Mouse (Mus musculus) spleen, postnatal 36 days (tissue): ENCODE results near the gene Adgrf3.
A peak's percentile ranks its signal among the peaks of the same experiment; 100 is the strongest.

Experiments used
- DNase-seq, 2 experiments: peaks; one replicate each; pipeline ENCODE4 v3.0.0; 2022; ENCODE audit warnings: low spot score in 2 of 2, mixed read lengths in 1 of 2

The Adgrf3 gene

GRCm38 (mm10) chr5:30202221-30202620, 3.3 kb downstream of the Adgrf3 start:
- DNase-seq: no peak

- DNase-seq: no peak
Observed at GRCm38 (mm10) chr5:30201521-30201920, 4.0 kb downstream of the Adgrf3 start.

GRCm38 (mm10) chr5:30198257-30198656, 7.3 kb downstream of the Adgrf3 start:
- DNase-seq: no peak

GRCm38 (mm10) chr5:30195340-30195739, 10.2 kb downstream of the Adgrf3 start:
- no peak for DNase-seq

GRCm38 (mm10) chr5:30192452-30192851, 13.1 kb downstream of the Adgrf3 start:
- no peak for DNase-seq

- DNase-seq: no peak
Observed at GRCm38 (mm10) chr5:30187687-30188485, 17.6 kb downstream of the Adgrf3 start.

GRCm38 (mm10) chr5:30175811-30176210, 29.7 kb downstream of the Adgrf3 start:
- no peak for DNase-seq

- DNase-seq: no peak
Observed at GRCm38 (mm10) chr5:30172931-30173692, 32.4 kb downstream of the Adgrf3 start.

GRCm38 (mm10) chr5:30172115-30172514, 33.4 kb downstream of the Adgrf3 start:
- no peak for DNase-seq

GRCm38 (mm10) chr5:30170303-30170940, 35.1 kb downstream of the Adgrf3 start:
- DNase-seq: no peak

GRCm38 (mm10) chr5:30165234-30165946, 40.1 kb downstream of the Adgrf3 start:
- no peak for DNase-seq

- no peak for DNase-seq
Observed at GRCm38 (mm10) chr5:30162339-30162738, 43.2 kb downstream of the Adgrf3 start.

- no peak for DNase-seq
Observed at GRCm38 (mm10) chr5:30161836-30162235, 43.7 kb downstream of the Adgrf3 start.

GRCm38 (mm10) chr5:30159601-30160000, 45.9 kb downstream of the Adgrf3 start:
- no peak for DNase-seq

GRCm38 (mm10) chr5:30155821-30156629, 49.5 kb downstream of the Adgrf3 start:
- DNase-seq: peak; percentile 5 to 7

- no peak for DNase-seq
Observed at GRCm38 (mm10) chr5:30155395-30155792, 50.1 kb downstream of the Adgrf3 start.

- DNase-seq: peak; percentile 91 to 92
Observed at GRCm38 (mm10) chr5:30154474-30155394, 50.8 kb downstream of the Adgrf3 start, which contains the start of the genes Hadha and Hadhb. TSS of gene Hadha (minus strand) at chr5:30155162. TSS of gene Hadhb (plus strand) at chr5:30155248.

- no peak for DNase-seq
Observed at GRCm38 (mm10) chr5:30154013-30154412, 51.5 kb downstream of the Adgrf3 start.

- DNase-seq: no peak
Observed at GRCm38 (mm10) chr5:30153222-30153621, 52.3 kb downstream of the Adgrf3 start.

- DNase-seq: no peak
Observed at GRCm38 (mm10) chr5:30152413-30152812, 53.1 kb downstream of the Adgrf3 start.
